Comparison of ENCODE assay signal across 10 mouse cellular contexts in the genomic region with DNA sequence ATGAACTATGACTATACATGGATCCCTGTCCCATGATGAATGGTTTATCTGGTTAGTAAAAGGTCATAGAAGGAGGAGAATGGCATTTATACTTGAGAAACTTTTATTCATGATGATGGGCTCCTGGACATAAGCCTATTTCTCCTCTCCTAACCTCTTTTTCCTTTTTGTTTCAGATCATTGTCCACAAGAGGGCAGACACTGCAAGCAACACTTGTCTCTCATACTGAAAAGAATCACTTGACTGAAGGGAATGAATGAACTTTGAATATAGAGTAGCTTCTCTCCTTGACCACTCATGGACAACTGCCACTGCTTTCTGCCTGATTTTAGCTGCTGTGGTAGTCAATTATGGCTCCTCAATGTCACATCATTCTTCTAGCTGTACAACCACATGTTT. TPM values are rescaled to one million over a fixed set of nuclear protein-coding genes. Genes with fewer than 3 reads are reported as not detected.
DNase-seq lines count a peak whose midpoint lies in the region; ATAC-seq lines count a peak whose summit lies in the region.
"Had no signal": no experiment of that assay in that cellular context is flagged by ENCODE, and none has a peak within 500 bp of the region (broad histone marks: within the 10 kb centered on the region; RNA-seq: fewer than 3 reads in every experiment).

No protein-coding gene starts in this region.

- ATAC-seq in frontal cortex, adult (ENCODE audit: low TSS enrichment), result peak; percentile 74

- intact Hi-C loops in left cerebral cortex, postnatal 4 days (cut with DNase I), result no loop called here

- no peak for DNase-seq in frontal cortex, postnatal 25 days (ENCODE audit: low spot score in 2 of 2)
- peak; percentile 4 for DNase-seq in left cerebral cortex, postnatal 4 days
- DNase-seq in left cerebral cortex, adult 11 months (ENCODE audit: low spot score), result no peak
- peak; percentile 1 for DNase-seq in R1 (ENCODE audit: low read depth, low spot score)
- peak; percentile 34 for DNase-seq in embryo, embryonic 11 days
- DNase-seq in urinary bladder, adult 18-20 months (ENCODE audit: low spot score in 2 of 2), result no peak
- no peak for DNase-seq in spleen, adult 18-20 months
- DNase-seq: heart, adult 2 months; right cerebral cortex, adult 18-20 months had no signal

RNA-seq across cellular contexts. Expression of gene Cntn6, which starts 13.3 kb away (rescaled TPM):
- total RNA-seq in left cerebral cortex, postnatal 4 days (2021), result 10 to 100 TPM; 49.9 to 68.5 TPM
- total RNA-seq: heart, adult 2 months had no signal

Comparison
In these comparisons a context has a peak if more than half of its experiments do, and no peak if none do; other contexts are left out.
1. DNase-seq: peak in left cerebral cortex, postnatal 4 days (single experiment), R1 (single experiment) and embryo, embryonic 11 days (single experiment); none in frontal cortex, postnatal 25 days (0 of 2), left cerebral cortex, adult 11 months (single experiment), urinary bladder, adult 18-20 months (0 of 2) and spleen, adult 18-20 months (0 of 2).